Mouse (Mus musculus) lung, embryonic 15.5 days (tissue): ENCODE measurements around the gene Hmgb1. TPM values are rescaled to one million over a fixed set of nuclear protein-coding genes. Genes with fewer than 3 reads are reported as not detected.

Source experiments
- ATAC-seq: fragments of 200-750 bp; cut with Nextera tagmentation; 2 replicates; pipeline ENCODE4 v1.8.0; 2017; ENCODE audit warnings: moderate number of reproducible peaks, borderline replicate concordance; ENCODE audit not compliant: low FRiP score, low TSS enrichment; ENCODE audit errors: extremely low read depth
- H3K27ac ChIP-seq: fragments of 300-500 bp; sonication (generic); 2 replicates; pipeline ENCODE4 v1.5.1; 2015; ENCODE audit warnings: moderate library complexity, mild to moderate bottlenecking, inconsistent platforms
- H3K27me3 ChIP-seq: fragments of 300-500 bp; sonication (generic); 2 replicates; pipeline ENCODE4 v1.6.1; 2015; ENCODE audit warnings: inconsistent platforms
- H3K36me3 ChIP-seq: fragments of 300-500 bp; sonication (generic); 2 replicates; pipeline ENCODE4 v1.6.1; 2015; ENCODE audit warnings: inconsistent platforms
- H3K4me1 ChIP-seq: fragments of 300-500 bp; sonication (generic); 2 replicates; pipeline ENCODE4 v1.6.1; 2015; ENCODE audit warnings: inconsistent platforms
- H3K4me2 ChIP-seq: fragments of 300-500 bp; sonication (generic); 2 replicates; pipeline ENCODE4 v1.6.1; 2015; ENCODE audit warnings: inconsistent platforms, mild to moderate bottlenecking, moderate library complexity
- H3K4me3 ChIP-seq: fragments of 300-500 bp; sonication (generic); 2 replicates; pipeline ENCODE4 v1.5.1; 2015; ENCODE audit warnings: mild to moderate bottlenecking, inconsistent platforms
- H3K9ac ChIP-seq: fragments of 300-500 bp; sonication (generic); 2 replicates; pipeline ENCODE4 v1.6.1; 2015; ENCODE audit warnings: inconsistent platforms
- H3K9me3 ChIP-seq: fragments of 300-500 bp; sonication (generic); 2 replicates; pipeline ENCODE4 v1.6.1; 2016; ENCODE audit warnings: inconsistent platforms
- WGBS: fragments of 180-500 bp; shearing (Covaris S2); methylation state at CpG from one replicate; pipeline ENCODE4 v1.1.7; 2015; 5-methylcytosine and 5-hydroxymethylcytosine counted together
- polyA plus RNA-seq: library from polyadenylated mRNA; unstranded; fragments of >200 nt; fragmentation: Nextera tagmentation; extraction: Ambion mirVana; gene quantifications from 2 replicates; pipeline ENCODE4 v1.2.1, GENCODE M21; 2015

Gene Hmgb1
- polyA plus RNA-seq, 1 experiment from 2014 or later = 1,537 TPM

DNA sequence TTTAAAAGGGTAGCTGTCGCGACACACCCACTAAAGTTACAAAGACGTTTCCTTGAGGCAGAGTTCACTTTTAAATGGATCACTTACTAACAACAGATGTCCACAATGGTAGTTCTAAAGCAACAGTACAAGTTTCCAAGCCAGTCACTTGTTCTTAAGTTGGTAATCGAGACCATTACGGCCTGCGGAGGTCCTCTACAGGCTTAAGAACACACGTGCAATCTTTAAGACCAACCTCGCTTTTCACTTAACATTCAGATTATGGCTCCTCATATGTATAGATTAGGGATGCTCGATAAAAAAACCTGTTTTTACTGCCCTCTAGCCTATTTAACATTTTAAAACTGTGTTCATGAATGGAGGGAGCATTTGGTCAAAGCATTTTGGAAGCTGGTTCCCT lies 137.6 kb downstream of the Hmgb1 start:
- no peak overlapping the region for H3K4me3 ChIP-seq
- ATAC-seq = no peak
- H3K27ac ChIP-seq = no peak overlapping the region
- H3K4me1 ChIP-seq = peaks cover 14% of the 10 kb centered on the region
- peaks cover 34% of the 10 kb centered on the region for H3K36me3 ChIP-seq
- WGBS = 82% methylated on average over 9 of the region's 9 CpGs
- no peak overlapping the region for H3K4me2 ChIP-seq
- no peaks in the 10 kb centered on the region for H3K9me3 ChIP-seq
- H3K9ac ChIP-seq = no peak overlapping the region
- no peaks in the 10 kb centered on the region for H3K27me3 ChIP-seq

DNA sequence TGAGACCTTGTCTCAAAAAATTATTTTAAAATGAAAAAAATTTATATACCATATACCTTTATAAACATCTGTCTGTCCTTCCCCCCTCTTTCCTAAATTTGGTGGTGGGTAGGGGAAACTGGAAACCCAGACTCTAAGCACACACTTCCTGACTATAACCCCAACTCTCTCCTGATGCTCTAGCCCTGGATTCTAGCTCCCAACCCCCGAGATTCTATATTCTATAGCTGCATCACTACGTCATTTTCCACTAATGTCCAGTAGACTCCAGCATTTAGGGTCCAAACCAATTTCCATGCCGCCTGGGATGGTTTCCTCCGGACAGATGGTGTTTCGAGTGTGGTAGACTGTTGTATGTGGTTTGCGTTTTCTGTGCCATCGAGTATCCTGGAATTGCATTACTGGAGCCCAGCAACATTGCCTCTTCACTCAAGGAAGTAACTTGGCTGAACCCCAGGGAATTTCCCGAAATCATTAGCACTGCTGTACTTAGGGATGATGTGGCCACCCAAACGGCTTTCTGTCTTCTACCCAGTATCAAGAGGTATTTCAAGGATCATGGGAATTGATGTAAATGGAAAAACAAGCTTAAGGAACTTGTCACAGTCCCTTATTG lies 138.7 kb downstream of the Hmgb1 start:
- Histone ChIP-seq H3K27me3 (no peaks in the 10 kb centered on the region), H3K27ac (no peak overlapping the region), H3K9me3 (no peaks in the 10 kb centered on the region), H3K36me3 (peaks cover 34% of the 10 kb centered on the region), H3K4me1 (peaks cover 11% of the 10 kb centered on the region), H3K9ac (no peak overlapping the region), H3K4me2 (no peak overlapping the region), H3K4me3 (no peak overlapping the region)
- 80% methylated on average over 9 of the region's 9 CpGs for WGBS
- no peak for ATAC-seq

DNA sequence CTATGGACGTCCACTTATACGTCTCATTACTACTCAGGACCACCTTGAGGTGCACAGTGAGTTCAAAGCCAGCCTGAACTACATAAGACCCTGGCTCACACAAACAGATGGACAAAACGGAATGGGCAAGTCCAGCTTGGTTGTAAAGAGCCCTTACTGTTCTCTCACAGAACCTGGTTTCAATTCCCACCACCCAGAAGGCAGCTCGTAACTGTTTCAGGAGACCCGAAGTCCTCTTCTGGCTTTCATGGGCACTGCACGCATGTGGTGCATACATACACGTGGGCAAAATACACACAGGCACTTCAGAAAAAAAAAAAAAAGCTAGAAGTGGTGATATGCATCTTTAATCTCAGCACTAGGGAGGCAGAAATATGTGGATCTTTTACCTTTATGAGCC lies 139.2 kb downstream of the Hmgb1 start:
- Histone ChIP-seq H3K27me3 (no peaks in the 10 kb centered on the region), H3K36me3 (peaks cover 33% of the 10 kb centered on the region), H3K9me3 (no peaks in the 10 kb centered on the region), H3K4me2 (no peak overlapping the region), H3K27ac (no peak overlapping the region), H3K9ac (no peak overlapping the region), H3K4me3 (no peak overlapping the region), H3K4me1 (peaks cover 6% of the 10 kb centered on the region)
- 69% methylated on average over 7 of the region's 7 CpGs for WGBS
- ATAC-seq = no peak

DNA sequence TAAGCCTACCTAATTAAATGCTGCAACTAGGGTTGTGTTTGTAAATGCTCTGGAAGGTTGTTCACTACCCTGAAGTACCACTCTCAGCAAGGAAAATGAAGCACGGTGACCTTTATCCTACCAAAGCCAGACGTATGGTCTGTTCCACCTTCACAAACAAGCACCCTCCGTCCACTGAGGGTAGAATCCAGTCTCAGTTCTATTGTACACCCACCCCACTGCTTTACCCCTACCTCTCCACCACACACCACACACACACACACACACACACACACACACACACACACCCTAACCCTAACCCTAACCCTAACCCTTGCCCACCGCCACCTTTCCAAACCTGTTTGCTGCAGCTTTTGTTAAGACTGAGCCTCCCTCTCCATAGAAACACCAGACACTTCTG lies 140.2 kb downstream of the Hmgb1 start:
- 70% methylated on average over 4 of the region's 4 CpGs for WGBS
- Histone ChIP-seq H3K27me3 (no peaks in the 10 kb centered on the region), H3K4me1 (no peaks in the 10 kb centered on the region), H3K4me3 (no peak overlapping the region), H3K9ac (no peak overlapping the region), H3K27ac (no peak overlapping the region; the same call in 1 of the 2 replicates), H3K4me2 (no peak overlapping the region), H3K36me3 (peaks cover 25% of the 10 kb centered on the region), H3K9me3 (no peaks in the 10 kb centered on the region)
- ATAC-seq = peak; percentile 23; the same call in 1 of the 2 replicates

DNA sequence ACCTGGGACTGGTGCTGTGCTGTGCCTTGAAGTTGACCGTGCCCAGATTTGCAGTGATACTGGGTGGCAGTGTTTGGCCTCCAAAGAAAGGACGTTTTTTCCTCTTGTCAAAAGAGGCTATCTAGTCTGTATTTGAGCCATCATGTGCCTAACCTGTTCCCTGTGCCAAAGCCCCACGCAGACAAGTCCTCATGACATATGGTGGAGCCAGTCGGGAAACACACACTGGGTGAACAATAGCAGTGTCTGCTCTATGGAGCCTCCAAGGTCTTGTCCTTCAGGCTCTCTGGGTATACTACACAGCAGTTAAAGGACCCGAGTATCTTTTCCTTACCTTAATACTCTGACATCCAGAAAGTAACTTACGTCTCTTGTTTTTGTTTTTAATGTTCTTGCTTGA lies 141.0 kb downstream of the Hmgb1 start:
- Histone ChIP-seq H3K36me3 (peaks cover 21% of the 10 kb centered on the region), H3K27me3 (no peaks in the 10 kb centered on the region), H3K27ac (no peak overlapping the region), H3K4me1 (no peaks in the 10 kb centered on the region), H3K4me2 (no peak overlapping the region), H3K4me3 (no peak overlapping the region), H3K9me3 (no peaks in the 10 kb centered on the region), H3K9ac (no peak overlapping the region)
- no peak for ATAC-seq
- WGBS = 76% methylated on average over 6 of the region's 6 CpGs

DNA sequence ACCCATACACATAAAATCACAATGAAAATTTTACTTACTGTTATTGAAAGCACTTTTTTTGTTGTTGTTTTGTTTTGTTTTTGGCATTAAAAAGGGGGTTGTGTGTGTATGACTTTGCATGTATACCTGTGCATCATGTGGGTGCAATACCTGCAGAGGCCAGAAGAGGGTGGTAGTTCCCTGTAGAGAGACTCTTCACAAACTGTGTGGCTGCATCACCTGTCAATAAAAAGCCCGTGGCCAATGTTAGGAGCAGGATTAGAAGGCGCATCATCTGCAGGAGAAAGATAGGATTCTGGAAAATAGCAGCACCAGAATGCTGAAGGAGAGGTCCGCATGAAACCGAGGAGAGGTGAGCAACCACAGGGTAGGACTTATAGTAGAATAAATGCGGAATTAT lies 144.5 kb downstream of the Hmgb1 start:
- no peak overlapping the region for H3K4me3 ChIP-seq
- no peaks in the 10 kb centered on the region for H3K27me3 ChIP-seq
- no peaks in the 10 kb centered on the region for H3K4me1 ChIP-seq
- 83% methylated on average over 5 of the region's 5 CpGs for WGBS
- H3K27ac ChIP-seq = no peak overlapping the region
- ATAC-seq = no peak
- no peaks in the 10 kb centered on the region for H3K36me3 ChIP-seq
- no peak overlapping the region for H3K4me2 ChIP-seq
- H3K9ac ChIP-seq = no peak overlapping the region
- H3K9me3 ChIP-seq = no peaks in the 10 kb centered on the region

DNA sequence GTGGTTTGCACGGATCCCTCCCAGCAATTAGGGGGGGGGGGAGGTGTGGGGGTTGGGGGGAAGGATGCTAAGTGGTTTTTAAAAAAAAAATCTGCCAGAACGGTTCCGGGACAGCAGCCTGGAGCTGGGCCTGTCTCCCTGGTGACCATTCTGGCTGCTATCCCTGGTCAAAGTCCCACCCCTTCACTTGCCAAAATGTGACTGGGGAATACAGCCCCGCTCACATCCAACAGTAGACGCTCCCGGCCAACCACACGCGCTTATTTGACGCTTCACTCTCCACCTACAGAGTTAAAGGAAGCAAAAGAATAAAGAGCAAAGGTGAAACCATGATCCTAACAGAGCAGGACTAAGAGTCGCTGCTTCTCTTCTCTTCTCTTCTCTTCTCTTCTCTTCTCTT lies 146.6 kb downstream of the Hmgb1 start:
- H3K36me3 ChIP-seq = no peaks in the 10 kb centered on the region
- peak; percentile 67; the same call in 1 of the 2 replicates for ATAC-seq
- H3K4me1 ChIP-seq = no peaks in the 10 kb centered on the region
- H3K4me3 ChIP-seq = no peak overlapping the region
- H3K27ac ChIP-seq = no peak overlapping the region
- H3K9ac ChIP-seq = no peak overlapping the region
- WGBS = 23% methylated on average over 10 of the region's 10 CpGs
- no peaks in the 10 kb centered on the region for H3K9me3 ChIP-seq
- H3K4me2 ChIP-seq = peak overlapping the region; percentile 16; the same call in 1 of the 2 replicates
- no peaks in the 10 kb centered on the region for H3K27me3 ChIP-seq

DNA sequence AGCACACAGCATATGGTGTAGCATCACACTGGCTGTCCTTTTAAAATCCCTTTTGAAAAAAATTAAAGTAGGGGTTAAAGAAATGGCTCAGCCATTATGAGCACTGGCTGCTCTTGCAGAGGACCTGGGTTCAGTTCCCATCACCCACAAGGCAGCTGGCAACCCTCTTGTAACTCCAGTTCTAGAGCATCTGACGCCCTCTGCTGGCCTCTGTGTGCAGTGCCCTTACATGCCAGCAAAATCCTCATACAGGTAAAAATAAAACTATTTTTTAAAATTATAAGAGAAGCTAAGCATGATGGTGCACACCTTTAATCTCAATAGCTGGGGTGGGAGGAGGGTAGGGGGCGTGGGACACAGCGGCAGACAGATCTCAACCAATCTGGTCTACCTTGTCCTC lies 147.4 kb downstream of the Hmgb1 start:
- no peak overlapping the region for H3K27ac ChIP-seq
- H3K9ac ChIP-seq = no peak overlapping the region
- H3K9me3 ChIP-seq = no peaks in the 10 kb centered on the region
- no peak for ATAC-seq
- no peaks in the 10 kb centered on the region for H3K27me3 ChIP-seq
- H3K4me2 ChIP-seq = no peak overlapping the region
- H3K36me3 ChIP-seq = no peaks in the 10 kb centered on the region
- no peak overlapping the region for H3K4me3 ChIP-seq
- WGBS = 86% methylated on average over 3 of the region's 3 CpGs
- H3K4me1 ChIP-seq = peaks cover 4% of the 10 kb centered on the region; the same call in 1 of the 2 replicates

DNA sequence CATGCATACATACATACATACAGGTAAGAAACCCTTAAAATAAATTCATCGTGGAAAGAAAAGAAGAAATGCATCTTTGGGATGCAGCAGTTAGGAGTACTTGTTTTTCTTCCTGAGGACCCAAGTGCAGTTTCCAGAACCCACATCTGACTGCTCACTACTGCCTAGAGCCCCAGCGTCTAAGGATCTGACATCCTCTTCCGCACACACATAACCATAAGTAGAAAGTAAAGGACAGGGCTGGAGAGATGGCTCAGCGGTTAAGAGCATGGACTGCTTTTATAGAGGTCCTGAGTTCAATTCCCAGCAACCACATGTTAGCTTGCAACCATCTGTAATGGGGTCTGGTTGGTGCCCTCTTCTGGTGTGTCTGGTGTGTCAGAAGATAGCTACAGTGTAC lies 151.9 kb downstream of the Hmgb1 start:
- no peaks in the 10 kb centered on the region for H3K36me3 ChIP-seq
- WGBS = 93% methylated on average over 4 of the region's 4 CpGs
- no peak overlapping the region for H3K4me2 ChIP-seq
- peaks cover 23% of the 10 kb centered on the region for H3K4me1 ChIP-seq
- ATAC-seq = no peak
- no peak overlapping the region for H3K9ac ChIP-seq
- no peak overlapping the region for H3K27ac ChIP-seq
- no peak overlapping the region for H3K4me3 ChIP-seq
- no peaks in the 10 kb centered on the region for H3K27me3 ChIP-seq
- no peaks in the 10 kb centered on the region for H3K9me3 ChIP-seq

DNA sequence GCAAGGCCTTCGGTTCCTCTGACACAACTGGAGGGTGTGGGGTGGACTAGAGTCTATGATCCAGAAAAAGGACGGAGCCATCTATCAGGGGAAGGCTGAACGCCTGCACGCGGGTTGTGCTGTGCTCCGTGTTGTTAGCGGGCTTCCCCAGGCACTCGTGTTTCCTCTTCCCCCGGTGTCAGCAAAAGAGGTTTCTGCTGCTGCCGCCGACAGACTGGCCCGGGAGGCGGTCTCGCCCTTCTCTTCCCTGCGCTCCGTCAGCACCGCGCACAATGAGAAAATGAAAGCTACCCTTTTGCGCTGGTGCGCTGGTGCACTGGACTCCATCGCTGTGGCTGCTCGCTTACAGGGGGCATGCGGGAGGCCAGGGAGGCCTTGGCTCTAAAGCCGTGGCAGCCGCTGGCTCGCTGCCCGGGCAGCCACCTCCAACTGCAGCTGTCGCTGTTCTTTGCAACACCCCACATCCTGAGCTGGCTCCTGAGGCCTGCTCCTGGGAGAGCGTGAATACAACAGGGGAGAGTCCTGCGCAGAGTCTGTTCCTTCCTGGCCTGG lies 153.0 kb downstream of the Hmgb1 start:
- 2% methylated on average over 30 of the region's 30 CpGs for WGBS
- peak overlapping the region; percentile 42 for H3K9ac ChIP-seq
- H3K4me2 ChIP-seq = peak overlapping the region; percentile 62
- no peaks in the 10 kb centered on the region for H3K36me3 ChIP-seq
- peak; percentile 82 for ATAC-seq
- peaks cover 23% of the 10 kb centered on the region for H3K4me1 ChIP-seq
- H3K9me3 ChIP-seq = no peaks in the 10 kb centered on the region
- peak overlapping the region; percentile 89 for H3K27ac ChIP-seq
- no peaks in the 10 kb centered on the region for H3K27me3 ChIP-seq
- peak overlapping the region; percentile 37 for H3K4me3 ChIP-seq

DNA sequence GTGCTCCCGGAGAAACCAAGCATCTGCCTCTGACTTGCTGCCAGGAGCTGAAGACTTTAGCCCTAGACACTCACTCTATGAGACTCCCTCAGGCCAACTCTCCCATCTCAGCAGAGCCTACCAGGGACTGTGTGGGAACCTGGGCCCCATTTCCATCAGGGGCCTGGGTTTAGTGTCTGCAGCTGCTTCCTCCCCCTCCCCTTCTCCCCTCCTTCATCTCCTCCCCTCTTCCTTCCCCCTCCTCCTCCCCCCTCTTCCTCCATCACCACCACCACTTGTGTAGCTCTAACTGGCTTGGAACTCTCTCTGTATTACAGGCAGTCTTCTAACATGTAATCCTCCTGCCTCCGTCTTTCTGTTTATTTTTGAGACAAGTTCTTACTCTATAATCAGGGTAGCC lies 154.2 kb downstream of the Hmgb1 start:
- Histone ChIP-seq H3K9ac (no peak overlapping the region), H3K4me1 (peaks cover 23% of the 10 kb centered on the region), H3K36me3 (no peaks in the 10 kb centered on the region), H3K27me3 (no peaks in the 10 kb centered on the region), H3K4me3 (no peak overlapping the region), H3K4me2 (no peak overlapping the region), H3K27ac (peak overlapping the region; percentile 45), H3K9me3 (no peaks in the 10 kb centered on the region)
- 39% methylated on average over 2 of the region's 2 CpGs for WGBS
- ATAC-seq = no peak

DNA sequence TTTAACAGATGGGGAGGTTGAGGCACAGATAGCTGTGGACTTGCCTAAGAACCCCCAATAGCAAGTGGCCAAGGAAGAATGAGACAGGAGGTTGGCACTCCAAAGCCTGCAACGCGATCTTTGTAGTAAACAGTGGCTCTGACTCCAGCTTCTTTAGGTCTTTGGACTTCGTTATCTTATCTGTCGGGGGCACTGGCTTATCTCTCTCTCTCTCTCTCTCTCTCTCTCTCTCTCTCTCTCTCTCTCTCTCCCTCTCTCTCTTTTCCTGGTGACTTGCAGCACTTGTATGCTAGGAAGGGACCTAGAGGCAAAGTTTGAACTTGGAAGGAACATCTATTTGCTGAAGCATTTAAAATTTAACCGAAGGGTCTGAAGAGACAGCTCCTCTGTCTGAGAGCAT lies 155.9 kb downstream of the Hmgb1 start:
- Histone ChIP-seq H3K4me3 (no peak overlapping the region), H3K36me3 (no peaks in the 10 kb centered on the region), H3K9me3 (no peaks in the 10 kb centered on the region), H3K27me3 (no peaks in the 10 kb centered on the region), H3K27ac (no peak overlapping the region), H3K4me2 (no peak overlapping the region), H3K4me1 (peaks cover 23% of the 10 kb centered on the region), H3K9ac (no peak overlapping the region)
- ATAC-seq = no peak
- WGBS = 40% methylated on average over 5 of the region's 5 CpGs
